Comparison of ENCODE assay signal across 22 mouse cellular contexts in the genomic region with DNA sequence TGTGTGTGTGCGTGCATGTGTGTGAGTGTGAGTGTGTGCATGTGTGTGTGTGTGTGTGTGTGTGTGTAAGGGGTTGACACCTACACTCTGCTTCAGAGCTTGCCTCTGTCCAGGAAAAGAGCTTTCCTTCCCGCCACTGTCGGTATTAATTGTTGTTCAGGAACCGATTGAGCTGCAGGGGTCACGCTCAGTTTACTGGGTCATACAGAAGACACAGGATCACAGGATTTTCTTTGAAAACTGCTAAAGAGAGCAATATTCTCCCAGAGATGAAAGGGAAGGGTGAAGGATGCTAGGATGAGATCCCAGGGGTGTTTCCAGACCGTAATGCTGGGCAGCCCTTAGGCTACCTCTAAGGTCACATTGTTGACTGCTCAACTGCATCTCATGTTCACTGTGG. TPM values are rescaled to one million over a fixed set of nuclear protein-coding genes. Genes with fewer than 3 reads are reported as not detected.
DNase-seq lines count a peak whose midpoint lies in the region; ATAC-seq and TF ChIP-seq lines count a peak whose summit lies in the region.
"Had no signal": no experiment of that assay in that cellular context is flagged by ENCODE, and none has a peak within 500 bp of the region (broad histone marks: within the 10 kb centered on the region; RNA-seq: fewer than 3 reads in every experiment).

A gene (minus strand): TSS at position 101 of the 400 bp plus-strand sequence.

- TF ChIP-seq POLR2A in testis, adult 2 months (IDR thresholded peaks at IDR 0.05; ENCODE audit: control insufficient read depth, low read depth, low read length): no peak
- no peak for TF ChIP-seq POLR2A in kidney, adult 2 months (IDR thresholded peaks at IDR 0.05; ENCODE audit: low read depth, low read length)

- TF ChIP-seq CTCF in testis, adult 2 months (IDR thresholded peaks at IDR 0.05; ENCODE audit: control insufficient read depth, insufficient read depth, insufficient replicate concordance, low read depth, low read length): no peak
- TF ChIP-seq CTCF in kidney, adult 2 months (conservative IDR thresholded peaks at IDR 0.05; ENCODE audit: insufficient read depth, insufficient read length, low read depth, low read length): no peak

- no peaks in the 10 kb centered on the region for H3K9me3 ChIP-seq in neural tube, embryonic 14.5 days (ENCODE audit: control insufficient read depth, low read length)
- H3K9me3 ChIP-seq: heart, embryonic 13.5 days; limb, embryonic 15.5 days had no signal

- no peaks in the 10 kb centered on the region for H3K27me3 ChIP-seq in testis, adult 2 months (ENCODE audit: control insufficient read depth, insufficient read depth, low read length)
- no peaks in the 10 kb centered on the region for H3K27me3 ChIP-seq in neural tube, embryonic 14.5 days (ENCODE audit: control insufficient read depth, insufficient read depth, low read length)
- H3K27me3 ChIP-seq in kidney, adult 2 months (replicated peaks; ENCODE audit: control insufficient read depth, insufficient read depth, low read length): no peaks in the 10 kb centered on the region
- H3K27me3 ChIP-seq: heart, embryonic 13.5 days; limb, embryonic 15.5 days had no signal

- H3K4me3 ChIP-seq in testis, adult 2 months (ENCODE audit: control insufficient read depth, low read depth, low read length): no peak within 1 kb of the TSS
- H3K4me3 ChIP-seq in neural tube, embryonic 14.5 days (ENCODE audit: low read depth, low read length): no peak within 1 kb of the TSS
- no peak within 1 kb of the TSS for H3K4me3 ChIP-seq in kidney, adult 2 months (ENCODE audit: insufficient read depth, low read depth, low read length)
- H3K4me3 ChIP-seq: erythroblast, embryonic 14.5 days; heart, embryonic 13.5 days; limb, embryonic 15.5 days had no signal

- ATAC-seq in neural tube, embryonic 14.5 days (ENCODE audit: low read depth): no peak
- ATAC-seq: CD4-positive, CD25-positive, alpha-beta regulatory T cell, adult 4 months had no signal

- no peak for DNase-seq in layer of hippocampus, adult 18-20 months (ENCODE audit: low spot score in 2 of 2)
- no peak for DNase-seq in layer of hippocampus, adult 9-11 months
- no peak for DNase-seq in testis, postnatal 10 days (ENCODE audit: low spot score)
- no peak for DNase-seq in layer of hippocampus, postnatal 36 days
- DNase-seq in liver: no peak
- no peak for DNase-seq in kidney, adult 2 months
- DNase-seq: adrenal gland, postnatal 10 days; cerebellum, adult 9-11 months; heart, postnatal 4 days; kidney, adult 11 months; kidney, postnatal 25 days; lung, adult 18-20 months; lung, postnatal 4 days; thymus, postnatal 36 days had no signal

- H3K27ac ChIP-seq in testis, adult 2 months (ENCODE audit: control insufficient read depth, insufficient read depth, low read depth, low read length): no peak within 1 kb of the TSS
- H3K27ac ChIP-seq in neural tube, embryonic 14.5 days (ENCODE audit: low read depth, low read length): no peak within 1 kb of the TSS
- no peak within 1 kb of the TSS for H3K27ac ChIP-seq in kidney, adult 2 months (ENCODE audit: insufficient read depth, low read depth, low read length)
- H3K27ac ChIP-seq: heart, embryonic 13.5 days; limb, embryonic 15.5 days had no signal

- no peak within 1 kb of the TSS for H3K9ac ChIP-seq in neural tube, embryonic 14.5 days (replicated peaks; ENCODE audit: low read depth, low read length)
- H3K9ac ChIP-seq: heart, embryonic 13.5 days; limb, embryonic 15.5 days had no signal

- no peak within 1 kb of the TSS for H3K4me2 ChIP-seq in neural tube, embryonic 14.5 days (ENCODE audit: low read depth, low read length)
- H3K4me2 ChIP-seq: heart, embryonic 13.5 days; limb, embryonic 15.5 days had no signal

- no peaks in the 10 kb centered on the region for H3K36me3 ChIP-seq in testis, adult 2 months (ENCODE audit: control insufficient read depth, insufficient read depth, low read length)
- no peaks in the 10 kb centered on the region for H3K36me3 ChIP-seq in neural tube, embryonic 14.5 days (ENCODE audit: control insufficient read depth, insufficient read depth, low read length)
- H3K36me3 ChIP-seq in kidney, adult 2 months (ENCODE audit: control insufficient read depth, insufficient read depth, low read length): no peaks in the 10 kb centered on the region
- H3K36me3 ChIP-seq: heart, embryonic 13.5 days; limb, embryonic 15.5 days had no signal

- peaks cover 2% of the 10 kb centered on the region for H3K4me1 ChIP-seq in testis, adult 2 months (ENCODE audit: control insufficient read depth, insufficient read depth, low read length)
- H3K4me1 ChIP-seq in neural tube, embryonic 14.5 days (ENCODE audit: control insufficient read depth, insufficient read depth, low read length): peaks cover 8% of the 10 kb centered on the region
- no peaks in the 10 kb centered on the region for H3K4me1 ChIP-seq in kidney, adult 2 months (ENCODE audit: control insufficient read depth, insufficient read depth, low read length)
- H3K4me1 ChIP-seq: limb, embryonic 15.5 days had no signal

- 79% methylated on average over 6 of the region's 6 CpGs for WGBS in neural tube, embryonic 14.5 days
- WGBS in kidney, adult 2 months: 53% methylated on average over 6 of the region's 6 CpGs

RNA-seq across cellular contexts. Expression of the gene that starts here (rescaled TPM):
- total RNA-seq in layer of hippocampus, adult 18-20 months (2021): 100 to 1,000 TPM; 272 to 273 TPM
- polyA plus RNA-seq in testis, adult 2 months (2012; rRNA removed): 15.7 and 20.0 TPM in 2 replicates
- total RNA-seq in layer of hippocampus, postnatal 36 days (2021): 100 to 1,000 TPM; 263 to 289 TPM
- polyA plus RNA-seq in neural tube, embryonic 14.5 days (2014; fragmentation: Nextera tagmentation; extraction: Ambion mirVana): 15.4 and 17.1 TPM in 2 replicates
- polyA plus RNA-seq in kidney, adult 2 months (2012; rRNA removed): 0.39 and 0.41 TPM in 2 replicates
- total RNA-seq: MEL; monocyte, adult 5-6 weeks had no signal
- polyA plus RNA-seq: CD4-positive, CD25-positive, alpha-beta regulatory T cell, adult 4 months; erythroblast, embryonic 14.5 days had no signal

Comparison
In these comparisons a context has a peak if more than half of its experiments do, and no peak if none do; other contexts are left out.
1. RNA of the gene that starts here (polyA plus RNA-seq): 15.7 to 20.0 TPM in testis, adult 2 months and 15.4 to 17.1 TPM in neural tube, embryonic 14.5 days; 0.39 to 0.41 TPM in kidney, adult 2 months; every median in the first group is over 10 times any median in the second.